Mouse (Mus musculus) neural tube, embryonic 14.5 days (tissue): ENCODE results near the gene Abcb6. TPM values are rescaled to one million over a fixed set of nuclear protein-coding genes. Genes with fewer than 3 reads are reported as not detected.

ENCODE experiments used
- ATAC-seq: fragments of 200-750 bp; cut with Nextera tagmentation; 2 replicates; pipeline ENCODE4 v1.8.0; 2017; ENCODE audit warnings: low read depth, mild to moderate bottlenecking, moderate TSS enrichment, moderate library complexity
- H3K27ac ChIP-seq: fragments of 300-500 bp; sonication (generic); 2 replicates; pipeline ENCODE4 v1.5.1; 2014; ENCODE audit warnings: low read depth, mild to moderate bottlenecking, control low read depth, low read length, moderate library complexity, mixed read lengths
- H3K27me3 ChIP-seq: fragments of 300-500 bp; sonication (generic); 2 replicates; pipeline ENCODE4 v1.6.1; 2014; ENCODE audit warnings: low read length; ENCODE audit not compliant: control insufficient read depth, insufficient read depth
- H3K36me3 ChIP-seq: fragments of 300-500 bp; sonication (generic); 2 replicates; pipeline ENCODE4 v1.6.1; 2014; ENCODE audit warnings: low read length, mixed read lengths; ENCODE audit not compliant: control insufficient read depth, insufficient read depth
- H3K4me1 ChIP-seq: fragments of 300-500 bp; sonication (generic); 2 replicates; pipeline ENCODE4 v1.6.1; 2014; ENCODE audit warnings: low read length; ENCODE audit not compliant: control insufficient read depth, insufficient read depth
- H3K4me2 ChIP-seq: fragments of 300-500 bp; sonication (generic); 2 replicates; pipeline ENCODE4 v1.6.1; 2014; ENCODE audit warnings: mild to moderate bottlenecking, low read depth, low read length, control low read depth
- H3K4me3 ChIP-seq: fragments of 300-500 bp; sonication (generic); 2 replicates; pipeline ENCODE4 v1.5.1; 2014; ENCODE audit warnings: low read depth, low read length, control low read depth, mixed read lengths
- H3K9ac ChIP-seq: fragments of 300-500 bp; sonication (generic); replicated peaks from 2 replicates; pipeline ENCODE4 v1.6.1; 2014; ENCODE audit warnings: low read depth, mild to moderate bottlenecking, control low read depth, low read length, mixed read lengths
- H3K9me3 ChIP-seq: fragments of 300-500 bp; sonication (generic); 2 replicates; pipeline ENCODE4 v1.6.1; 2016; ENCODE audit warnings: low read length; ENCODE audit not compliant: control insufficient read depth
- WGBS: fragments of 180-500 bp; shearing (Covaris S2); extraction: QIAGEN DNeasy Blood & Tissue Kit; methylation state at CpG from one replicate; pipeline ENCODE4 v1.1.7; 2014; 5-methylcytosine and 5-hydroxymethylcytosine counted together
- polyA plus RNA-seq: library from polyadenylated mRNA; unstranded; fragments of >200 nt; fragmentation: Nextera tagmentation; extraction: Ambion mirVana; gene quantifications from 2 replicates; pipeline ENCODE4 v1.2.1, GENCODE M21; 2014

Abcb6 gene
- polyA plus RNA-seq, 1 experiment from 2014 or later: 38.3 TPM

GRCm38 (mm10) chr1:75190577-75190976 is 10.4 kb upstream of the Abcb6 start:
- 75% methylated on average over 2 of the region's 2 CpGs for WGBS
- Histone ChIP-seq H3K36me3 (peaks cover 15% of the 10 kb centered on the region; the same call in 1 of the 2 replicates), H3K9me3 (no peaks in the 10 kb centered on the region), H3K4me2 (peak overlapping the region; percentile 97), H3K27me3 (no peaks in the 10 kb centered on the region; the same call in 1 of the 2 replicates), H3K9ac (peak overlapping the region; percentile 92; the same call in 1 of the 2 replicates), H3K27ac (no peak overlapping the region), H3K4me1 (peaks cover 15% of the 10 kb centered on the region; the same call in 1 of the 2 replicates), H3K4me3 (no peak overlapping the region)
- no peak for ATAC-seq

- Histone ChIP-seq H3K9ac (no peak overlapping the region), H3K36me3 (peaks cover 26% of the 10 kb centered on the region), H3K4me2 (no peak overlapping the region), H3K4me3 (no peak overlapping the region), H3K4me1 (peaks cover 10% of the 10 kb centered on the region; the same call in 1 of the 2 replicates), H3K9me3 (no peaks in the 10 kb centered on the region), H3K27me3 (no peaks in the 10 kb centered on the region; the same call in 1 of the 2 replicates), H3K27ac (no peak overlapping the region)
- ATAC-seq: no peak
- WGBS: 93% methylated on average over 2 of the region's 2 CpGs
These were observed 7.8 kb upstream of the Abcb6 start for GRCm38 (mm10) chr1:75187914-75188483.

- no peak overlapping the region for H3K9ac ChIP-seq
- no peak overlapping the region for H3K4me2 ChIP-seq
- no peaks in the 10 kb centered on the region for H3K9me3 ChIP-seq
- H3K27me3 ChIP-seq: no peaks in the 10 kb centered on the region; the same call in 1 of the 2 replicates
- peaks cover 8% of the 10 kb centered on the region; the same call in 1 of the 2 replicates for H3K4me1 ChIP-seq
- no peak for ATAC-seq
- no peak overlapping the region for H3K4me3 ChIP-seq
- H3K27ac ChIP-seq: no peak overlapping the region
- peaks cover 34% of the 10 kb centered on the region for H3K36me3 ChIP-seq
These were observed 6.9 kb upstream of the Abcb6 start for GRCm38 (mm10) chr1:75187126-75187525.

GRCm38 (mm10) chr1:75185495-75185894 is 5.3 kb upstream of the Abcb6 start:
- WGBS: 96% methylated on average over 11 of the region's 11 CpGs
- no peak overlapping the region for H3K27ac ChIP-seq
- H3K4me3 ChIP-seq: no peak overlapping the region
- H3K27me3 ChIP-seq: no peaks in the 10 kb centered on the region
- H3K36me3 ChIP-seq: peaks cover 35% of the 10 kb centered on the region
- no peaks in the 10 kb centered on the region for H3K9me3 ChIP-seq
- ATAC-seq: no peak
- no peak overlapping the region for H3K4me2 ChIP-seq
- no peak overlapping the region for H3K9ac ChIP-seq
- peaks cover under 1% of the 10 kb centered on the region; the same call in 1 of the 2 replicates for H3K4me1 ChIP-seq

- no peak for ATAC-seq
- Histone ChIP-seq H3K9ac (no peak overlapping the region), H3K9me3 (no peaks in the 10 kb centered on the region), H3K4me2 (no peak overlapping the region), H3K27me3 (no peaks in the 10 kb centered on the region), H3K4me3 (no peak overlapping the region), H3K36me3 (peaks cover 29% of the 10 kb centered on the region), H3K27ac (no peak overlapping the region), H3K4me1 (peaks cover 15% of the 10 kb centered on the region; the same call in 1 of the 2 replicates)
- WGBS: 70% methylated on average over 4 of the region's 4 CpGs
These were observed 2.0 kb upstream of the Abcb6 start for GRCm38 (mm10) chr1:75182160-75182559.

- no peak overlapping the region for H3K4me3 ChIP-seq
- H3K4me2 ChIP-seq: no peak overlapping the region
- no peaks in the 10 kb centered on the region for H3K27me3 ChIP-seq
- H3K4me1 ChIP-seq: peaks cover 15% of the 10 kb centered on the region; the same call in 1 of the 2 replicates
- H3K9ac ChIP-seq: no peak overlapping the region
- peaks cover 29% of the 10 kb centered on the region for H3K36me3 ChIP-seq
- 85% methylated on average over 4 of the region's 4 CpGs for WGBS
- no peak overlapping the region for H3K27ac ChIP-seq
- ATAC-seq: no peak
- no peaks in the 10 kb centered on the region for H3K9me3 ChIP-seq
These were observed 1.2 kb upstream of the Abcb6 start for GRCm38 (mm10) chr1:75181377-75181870.

GRCm38 (mm10) chr1:75180741-75181140 is 549 bp upstream of the Abcb6 start:
- Histone ChIP-seq H3K36me3 (peaks cover 25% of the 10 kb centered on the region), H3K9me3 (no peaks in the 10 kb centered on the region), H3K9ac (no peak overlapping the region), H3K4me2 (peak overlapping the region; percentile 100), H3K27me3 (no peaks in the 10 kb centered on the region), H3K4me3 (0 out of 2 replicates have a peak overlapping the region, but pooled peaks have one; percentile 55), H3K4me1 (peaks cover 15% of the 10 kb centered on the region; the same call in 1 of the 2 replicates), H3K27ac (no peak overlapping the region)
- 52% methylated on average over 6 of the region's 7 CpGs for WGBS
- ATAC-seq: peak; percentile 12; the same call in 1 of the 2 replicates

- WGBS: 9% methylated on average over 23 of the region's 23 CpGs
- Histone ChIP-seq H3K27ac (peak overlapping the region; percentile 52), H3K9me3 (no peaks in the 10 kb centered on the region), H3K36me3 (peaks cover 32% of the 10 kb centered on the region), H3K4me1 (peaks cover 15% of the 10 kb centered on the region; the same call in 1 of the 2 replicates), H3K9ac (peak overlapping the region; percentile 67), H3K27me3 (no peaks in the 10 kb centered on the region), H3K4me3 (peak overlapping the region; percentile 55), H3K4me2 (peak overlapping the region; percentile 100)
- ATAC-seq: peak; percentile 32
These were observed 673 bp downstream of the Abcb6 start for GRCm38 (mm10) chr1:75179334-75180104.
